8 mouse cellular contexts compared by ENCODE assay signal in genomic region chr9:123158125-123158836, GRCm38 (mm10). TPM values are rescaled to one million over a fixed set of nuclear protein-coding genes. Genes with fewer than 3 reads are reported as not detected.
A peak's percentile ranks its signal among the peaks of the same experiment; 100 is the strongest.
DNase-seq lines count a peak whose midpoint lies in the region; ATAC-seq and TF ChIP-seq lines count a peak whose summit lies in the region.

No protein-coding gene starts in this region.

- no peaks in the 10 kb centered on the region for H3K9me3 ChIP-seq in neural tube, embryonic 11.5 days (ENCODE audit: control insufficient read depth, low read length)
- H3K9me3 ChIP-seq in neural tube, embryonic 15.5 days (replicated peaks): no peaks in the 10 kb centered on the region
- H3K9me3 ChIP-seq in liver, embryonic 14.5 days (ENCODE audit: control insufficient read depth, low read length): no peaks in the 10 kb centered on the region

- H3K36me3 ChIP-seq in neural tube, embryonic 11.5 days (ENCODE audit: control insufficient read depth, insufficient read depth, low read length): no peaks in the 10 kb centered on the region
- no peaks in the 10 kb centered on the region for H3K36me3 ChIP-seq in neural tube, embryonic 15.5 days
- no peaks in the 10 kb centered on the region for H3K36me3 ChIP-seq in liver, embryonic 14.5 days (replicated peaks; ENCODE audit: control insufficient read depth, insufficient read depth, low read depth)

- H3K4me2 ChIP-seq in neural tube, embryonic 11.5 days (ENCODE audit: low read depth): no peak overlapping the region
- H3K4me2 ChIP-seq in neural tube, embryonic 15.5 days: no peak overlapping the region
- no peak overlapping the region for H3K4me2 ChIP-seq in liver, embryonic 14.5 days (ENCODE audit: low read depth)

- H3K27ac ChIP-seq in neural tube, embryonic 11.5 days (ENCODE audit: low read depth, low read length): no peak overlapping the region
- no peak overlapping the region for H3K27ac ChIP-seq in neural tube, embryonic 15.5 days (replicated peaks)
- no peak overlapping the region for H3K27ac ChIP-seq in liver, embryonic 14.5 days

- no peaks in the 10 kb centered on the region for H3K4me1 ChIP-seq in neural tube, embryonic 11.5 days (ENCODE audit: control insufficient read depth, insufficient read depth, low read length)
- no peaks in the 10 kb centered on the region; the same call in 1 of the 2 replicates for H3K4me1 ChIP-seq in neural tube, embryonic 15.5 days
- H3K4me1 ChIP-seq in liver, embryonic 14.5 days (replicated peaks; ENCODE audit: control insufficient read depth in 2 of 2, insufficient read depth in 2 of 2, low read length in 1 of 2): no peaks in the 10 kb centered on the region

- H3K27me3 ChIP-seq in neural tube, embryonic 11.5 days (ENCODE audit: control insufficient read depth, insufficient read depth, low read length): no peaks in the 10 kb centered on the region
- no peaks in the 10 kb centered on the region for H3K27me3 ChIP-seq in neural tube, embryonic 15.5 days (replicated peaks)
- no peaks in the 10 kb centered on the region for H3K27me3 ChIP-seq in liver, embryonic 14.5 days (ENCODE audit: control insufficient read depth, insufficient read depth, low read length)

- ATAC-seq in neural tube, embryonic 11.5 days (ENCODE audit: insufficient read depth, low FRiP score, low TSS enrichment): no peak
- ATAC-seq in neural tube, embryonic 15.5 days (ENCODE audit: low FRiP score): no peak
- peak; percentile 45 for ATAC-seq in common myeloid progenitor, adult 5-6 weeks (replicated peaks; ENCODE audit: low read depth, poor library complexity, severe bottlenecking)
- ATAC-seq in liver, embryonic 14.5 days (ENCODE audit: insufficient read depth): no peak

- H3K9ac ChIP-seq in neural tube, embryonic 11.5 days (ENCODE audit: low read length): no peak overlapping the region
- H3K9ac ChIP-seq in neural tube, embryonic 15.5 days (replicated peaks): no peak overlapping the region
- no peak overlapping the region for H3K9ac ChIP-seq in liver, embryonic 14.5 days (replicated peaks)

- no peak overlapping the region for H3K4me3 ChIP-seq in neural tube, embryonic 11.5 days (ENCODE audit: low read depth, low read length)
- no peak overlapping the region for H3K4me3 ChIP-seq in neural tube, embryonic 15.5 days (replicated peaks)
- no peak overlapping the region for H3K4me3 ChIP-seq in liver, embryonic 14.5 days (ENCODE audit: insufficient read depth in 1 of 2, low read depth in 2 of 2, low read length in 2 of 2)

- no peak for TF ChIP-seq EP300 in liver, embryonic 14.5 days (IDR thresholded peaks at IDR 0.05; ENCODE audit: low read depth)

- TF ChIP-seq CTCF in liver, embryonic 14.5 days (IDR thresholded peaks at IDR 0.05; ENCODE audit: low read depth): peak; percentile 60

- DNase-seq in frontal cortex, postnatal 36 days (ENCODE audit: low spot score in 2 of 2): peak; percentile 26 to 62
- DNase-seq in frontal cortex, postnatal 10 days (ENCODE audit: low spot score in 2 of 2): no peak
- DNase-seq in neural tube, embryonic 11.5 days (ENCODE audit: low spot score): peak; percentile 23
- DNase-seq in liver, embryonic 14.5 days (ENCODE audit: low read depth in 3 of 3, low spot score in 3 of 3): peak in 1 of 3 experiments; percentile 27
- DNase-seq in thymus, postnatal 25 days: peak; percentile 51
- no peak for DNase-seq in yolk sac, embryonic 10.5 days (ENCODE audit: low spot score)

- WGBS in neural tube, embryonic 11.5 days: 65% methylated on average over 8 of the region's 8 CpGs
- WGBS in neural tube, embryonic 15.5 days: 58% methylated on average over 8 of the region's 8 CpGs
- 41% methylated on average over 8 of the region's 8 CpGs for WGBS in liver, embryonic 14.5 days (ENCODE audit: insufficient replicate concordance)

RNA-seq across cellular contexts. Expression of gene Clec3b, which starts 7.5 kb away (rescaled TPM):
- polyA plus RNA-seq in neural tube, embryonic 11.5 days (2014; fragmentation: Nextera tagmentation; extraction: Ambion mirVana): not detected in 2 replicates
- 3.5 and 4.2 TPM in 2 replicates for polyA plus RNA-seq in neural tube, embryonic 15.5 days (2015; fragmentation: Nextera tagmentation; extraction: Ambion mirVana)
- 2.1 TPM in 1 of 2 replicates, not detected in the other for total RNA-seq in common myeloid progenitor, adult 5-6 weeks (2017)
- 0.22 TPM in 1 of 2 replicates, not detected in the other for polyA plus RNA-seq in liver, embryonic 14.5 days (2012; rRNA removed)
- not detected in 2 replicates for polyA plus RNA-seq in liver, embryonic 14.5 days (2014; fragmentation: Nextera tagmentation; extraction: Ambion mirVana)

RNA-seq across cellular contexts. Expression of gene Exosc7, which starts 45.3 kb away (rescaled TPM):
- 101 and 110 TPM in 2 replicates for polyA plus RNA-seq in neural tube, embryonic 11.5 days (2014; fragmentation: Nextera tagmentation; extraction: Ambion mirVana)
- polyA plus RNA-seq in neural tube, embryonic 15.5 days (2015; fragmentation: Nextera tagmentation; extraction: Ambion mirVana): 77.1 and 94.0 TPM in 2 replicates
- total RNA-seq in common myeloid progenitor, adult 5-6 weeks (2017): 104 and 108 TPM in 2 replicates
- 47.9 and 77.4 TPM in 2 replicates for polyA plus RNA-seq in liver, embryonic 14.5 days (2012; rRNA removed)
- polyA plus RNA-seq in liver, embryonic 14.5 days (2014; fragmentation: Nextera tagmentation; extraction: Ambion mirVana): 84.1 and 85.7 TPM in 2 replicates

RNA-seq across cellular contexts. Expression of gene Zdhhc3, which starts 45.3 kb away (rescaled TPM):
- polyA plus RNA-seq in neural tube, embryonic 11.5 days (2014; fragmentation: Nextera tagmentation; extraction: Ambion mirVana): 60.5 and 66.4 TPM in 2 replicates
- polyA plus RNA-seq in neural tube, embryonic 15.5 days (2015; fragmentation: Nextera tagmentation; extraction: Ambion mirVana): 81.3 and 84.7 TPM in 2 replicates
- 43.1 and 45.2 TPM in 2 replicates for total RNA-seq in common myeloid progenitor, adult 5-6 weeks (2017)
- 11.2 and 18.3 TPM in 2 replicates for polyA plus RNA-seq in liver, embryonic 14.5 days (2012; rRNA removed)
- polyA plus RNA-seq in liver, embryonic 14.5 days (2014; fragmentation: Nextera tagmentation; extraction: Ambion mirVana): 21.9 and 24.2 TPM in 2 replicates

RNA-seq across cellular contexts. Expression of gene Cdcp1, which starts 57.6 kb away (rescaled TPM):
- polyA plus RNA-seq in neural tube, embryonic 11.5 days (2014; fragmentation: Nextera tagmentation; extraction: Ambion mirVana): 0.58 and 0.89 TPM in 2 replicates
- polyA plus RNA-seq in neural tube, embryonic 15.5 days (2015; fragmentation: Nextera tagmentation; extraction: Ambion mirVana): 0.19 and 2.5 TPM in 2 replicates
- 0.27 and 0.39 TPM in 2 replicates for total RNA-seq in common myeloid progenitor, adult 5-6 weeks (2017)
- polyA plus RNA-seq in liver, embryonic 14.5 days (2012; rRNA removed): 0.27 and 0.38 TPM in 2 replicates
- 0.15 and 0.35 TPM in 2 replicates for polyA plus RNA-seq in liver, embryonic 14.5 days (2014; fragmentation: Nextera tagmentation; extraction: Ambion mirVana)

Comparison
In these comparisons a context has a peak if more than half of its experiments do, and no peak if none do; other contexts are left out.
1. DNase-seq: peak in frontal cortex, postnatal 36 days (2 of 2), neural tube, embryonic 11.5 days (single experiment) and thymus, postnatal 25 days (single experiment); none in frontal cortex, postnatal 10 days (0 of 2) and yolk sac, embryonic 10.5 days (single experiment).